Mouse (Mus musculus): Measurements from ENCODE around the gene Ube2m.
A peak's percentile ranks its signal among the peaks of the same experiment; 100 is the strongest.

Gene Ube2m

DNA sequence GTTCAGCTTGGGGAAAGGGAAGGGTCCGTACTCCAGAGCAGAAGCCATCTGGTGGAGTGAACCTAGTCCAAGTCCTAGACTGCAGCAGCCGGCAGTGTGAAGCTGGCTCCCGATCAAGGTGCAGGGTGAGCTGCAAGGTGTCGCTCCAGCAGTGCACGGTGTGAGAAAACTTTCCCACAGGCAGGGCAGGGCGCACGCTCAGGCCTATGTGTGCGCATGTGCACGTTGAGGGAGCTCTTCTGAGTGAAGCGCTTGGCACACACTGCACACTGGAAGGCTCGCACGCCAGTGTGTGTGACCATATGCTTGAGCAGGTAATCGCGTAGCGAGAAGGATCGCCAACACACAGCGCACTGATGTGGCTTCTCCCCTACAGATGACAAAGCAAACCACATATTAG, 32.1 kb downstream of the Ube2m start:
- no peak for DNase-seq (ENCODE audit: extremely low read depth, low read depth)

DNA sequence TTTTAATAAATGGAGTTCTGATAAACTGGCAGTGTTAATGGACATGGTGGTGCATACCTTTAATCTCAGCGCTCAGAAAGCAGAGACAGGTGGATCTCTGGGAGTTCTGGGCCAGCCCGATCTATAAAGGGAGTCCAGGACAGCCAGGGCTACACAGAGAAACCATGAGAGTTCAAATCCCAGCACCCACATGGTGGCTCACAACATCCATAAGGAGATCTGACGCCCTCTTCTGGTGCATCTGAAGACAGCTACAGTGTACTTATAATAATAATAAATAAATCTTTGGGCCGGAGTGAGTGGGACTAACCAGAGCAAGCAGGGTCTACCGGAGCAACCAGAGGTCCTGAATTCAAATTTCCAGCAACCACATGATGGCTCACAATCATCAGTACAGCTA, 34.7 kb downstream of the Ube2m start:
- no peak for DNase-seq (ENCODE audit: extremely low read depth, low read depth)

DNA sequence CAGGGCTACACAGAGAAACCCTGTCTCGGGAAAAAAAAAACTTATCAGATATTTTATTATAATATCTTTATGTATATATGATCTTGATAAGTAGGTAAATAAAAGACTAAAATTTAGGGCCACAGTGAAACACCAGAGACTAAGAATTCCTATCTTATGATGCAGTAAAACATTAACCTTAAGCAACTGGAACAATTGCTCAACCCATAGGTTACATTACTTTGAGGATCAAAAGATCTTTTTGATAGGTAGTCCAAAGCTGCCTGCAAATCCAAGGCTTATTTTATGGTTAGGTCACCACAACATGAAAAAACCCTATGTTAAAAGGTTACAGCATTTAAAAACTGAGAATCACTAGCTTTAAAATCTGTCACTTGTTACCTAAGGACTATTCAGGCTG, 36.5 kb downstream of the Ube2m start:
- DNase-seq (ENCODE audit: extremely low read depth, low read depth), result no peak

DNA sequence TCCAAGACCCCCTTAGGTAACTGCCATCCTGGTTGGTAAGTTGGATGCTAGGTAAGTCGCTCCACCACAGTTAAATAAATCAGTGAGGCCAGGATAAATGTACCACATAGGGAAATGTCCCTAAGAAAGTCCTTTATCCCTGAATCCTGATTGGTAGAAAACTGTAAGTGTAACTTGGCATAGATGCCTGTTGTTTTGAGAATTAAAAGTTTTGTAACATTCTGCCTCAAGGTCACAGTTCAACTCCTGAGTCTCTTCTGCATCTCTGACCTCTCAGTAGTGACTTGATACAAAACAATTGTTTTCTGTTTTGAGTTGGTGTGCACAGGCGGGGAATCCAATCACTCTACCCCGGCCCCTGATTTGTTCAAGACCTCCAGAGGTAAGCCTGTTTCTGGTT, 39.2 kb downstream of the Ube2m start, which contains the start of gene Trim28:
TSS of gene Trim28 (plus strand) at position 264 of the 400 bp plus-strand sequence.
- DNase-seq (ENCODE audit: extremely low read depth, low read depth), result no peak

DNA sequence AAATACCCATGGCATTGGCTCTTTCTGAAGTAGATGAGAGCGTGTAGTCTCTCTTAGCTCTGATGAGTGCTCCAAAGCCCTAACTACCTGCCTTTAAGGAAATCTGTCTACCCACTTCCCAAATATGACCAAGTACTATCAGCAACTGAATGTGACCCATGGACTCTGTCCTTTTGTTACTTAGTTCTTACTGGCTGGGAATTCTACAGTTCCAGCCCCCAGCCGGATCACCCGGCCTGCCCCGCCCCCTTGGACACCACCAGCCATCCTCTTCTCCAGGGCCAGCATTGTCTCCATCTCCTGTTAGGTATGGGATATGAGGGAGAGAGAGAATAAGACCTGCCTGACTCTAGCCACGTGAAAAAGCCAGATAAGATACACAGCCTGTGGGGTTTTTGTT, 40.0 kb downstream of the Ube2m start, which contains the start of gene Slc27a5:
TSS of gene Slc27a5 (minus strand) at position 140 of the 400 bp plus-strand sequence.
- no peak for DNase-seq (ENCODE audit: extremely low read depth, low read depth)

DNA sequence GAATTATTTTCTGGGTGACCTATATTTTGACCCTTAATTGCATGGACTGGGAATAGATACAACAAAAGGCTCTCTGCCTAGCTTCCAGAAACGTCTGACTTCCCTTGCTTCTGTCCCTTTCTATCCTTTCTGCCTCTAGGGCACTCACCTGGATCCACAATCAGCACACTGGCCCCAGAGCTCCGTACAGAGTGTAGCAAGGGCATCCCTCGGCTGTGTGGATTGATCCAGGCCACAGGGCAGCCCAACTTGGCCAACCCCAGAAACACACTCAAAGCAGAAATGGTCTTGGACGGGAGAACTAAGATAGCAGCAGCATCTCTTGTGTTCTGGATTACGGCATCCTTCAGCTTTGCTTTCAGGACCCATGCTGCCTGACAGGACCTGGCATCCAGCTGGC, 40.8 kb downstream of the Ube2m start:
- no peak for DNase-seq (ENCODE audit: extremely low read depth, low read depth)

DNA sequence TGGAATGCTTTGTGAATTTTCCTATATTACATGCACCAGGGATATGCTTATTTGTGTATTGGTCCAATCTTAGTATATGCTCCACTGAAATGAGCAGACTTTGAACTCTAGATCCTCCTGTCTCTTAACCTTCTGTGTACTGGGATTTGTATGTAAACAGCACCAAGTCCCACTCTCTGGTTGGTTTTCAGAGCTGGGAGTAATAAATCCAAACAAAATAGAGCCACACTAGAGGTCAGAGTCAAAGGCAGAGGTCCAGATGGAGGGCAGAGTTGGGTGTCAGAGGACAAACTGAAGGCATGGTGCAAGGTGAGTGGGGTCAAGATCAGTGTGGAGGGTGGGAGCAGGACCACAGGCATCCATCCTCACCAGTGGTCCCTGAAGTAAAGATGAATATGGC, 42.2 kb downstream of the Ube2m start:
- DNase-seq (ENCODE audit: extremely low read depth, low read depth), result no peak

DNA sequence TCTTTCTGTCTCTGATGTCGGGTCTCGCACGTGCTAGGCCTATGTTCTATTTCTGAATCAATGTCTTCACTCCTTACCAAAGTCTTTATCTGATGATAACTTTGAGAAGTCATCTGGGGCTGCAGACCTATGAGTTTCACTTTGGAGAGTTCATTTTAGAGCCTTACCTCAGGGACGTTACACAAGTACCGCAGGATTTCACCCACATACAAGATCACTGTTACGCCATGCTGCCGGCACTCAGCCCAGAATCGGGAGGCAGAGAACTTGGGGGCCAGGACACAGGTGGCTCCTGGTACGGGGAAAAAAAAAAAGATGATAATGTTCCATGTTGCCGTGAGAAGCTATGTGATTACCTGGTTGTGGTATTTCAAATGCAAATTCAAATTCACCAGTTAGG, 44.9 kb downstream of the Ube2m start:
- no peak for DNase-seq (ENCODE audit: extremely low read depth, low read depth)

DNA sequence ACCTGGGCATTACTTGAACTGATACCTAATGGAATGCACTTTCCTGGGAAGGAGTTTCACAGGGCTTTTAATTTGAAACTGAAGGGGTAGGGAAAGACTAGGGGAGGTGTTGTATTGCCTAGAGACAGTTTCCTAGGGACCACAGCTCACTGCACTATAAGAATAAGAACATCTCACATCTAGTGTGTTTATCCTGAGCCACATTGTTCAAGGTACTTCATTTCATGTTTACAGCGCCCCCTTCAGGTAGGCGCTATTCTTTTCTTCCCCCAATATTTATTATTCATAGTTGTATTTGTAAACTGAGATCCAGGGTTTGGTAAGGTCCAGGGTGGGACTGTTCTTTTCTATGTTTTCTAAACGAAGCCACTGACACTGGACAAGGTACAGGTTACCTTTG, 45.9 kb downstream of the Ube2m start:
- DNase-seq (ENCODE audit: extremely low read depth, low read depth), result peak; percentile 45

DNA sequence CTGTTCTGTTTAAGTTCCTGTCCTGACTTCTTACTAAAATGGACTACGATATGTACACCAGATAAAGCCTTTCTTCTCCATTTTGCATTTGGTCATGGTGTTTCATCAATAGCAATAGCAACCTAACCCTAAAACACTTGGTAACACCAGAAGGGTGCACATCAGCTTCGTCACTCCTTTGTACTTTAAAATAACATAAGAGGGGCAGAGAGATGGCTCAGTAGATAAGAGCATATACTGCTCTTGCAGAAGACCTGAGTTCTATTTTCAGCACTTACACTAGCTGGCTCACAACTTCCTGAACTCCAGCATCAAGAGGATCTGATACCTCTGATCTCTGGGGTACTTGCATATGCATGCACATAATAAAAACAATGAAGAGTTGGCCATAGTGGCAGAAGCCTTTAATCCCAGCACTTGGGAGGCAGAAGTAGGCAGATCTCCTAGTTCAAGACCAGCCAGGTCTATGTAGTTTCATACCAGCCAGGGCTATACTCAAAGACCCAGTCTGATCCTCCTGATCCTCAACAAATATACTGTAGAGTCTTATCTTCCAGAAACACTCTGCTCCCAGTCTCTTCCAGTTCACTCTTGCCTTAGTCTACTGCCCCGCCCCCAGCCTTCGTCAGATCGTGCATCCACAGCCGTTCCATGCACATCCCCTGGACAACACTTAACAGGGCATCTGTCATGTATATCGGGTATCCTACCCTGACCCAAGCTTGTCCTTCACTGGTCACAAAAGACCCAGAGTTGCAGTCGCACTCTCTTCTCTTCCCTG, 50.5 kb downstream of the Ube2m start:
- DNase-seq (ENCODE audit: extremely low read depth, low read depth), result no peak

DNA sequence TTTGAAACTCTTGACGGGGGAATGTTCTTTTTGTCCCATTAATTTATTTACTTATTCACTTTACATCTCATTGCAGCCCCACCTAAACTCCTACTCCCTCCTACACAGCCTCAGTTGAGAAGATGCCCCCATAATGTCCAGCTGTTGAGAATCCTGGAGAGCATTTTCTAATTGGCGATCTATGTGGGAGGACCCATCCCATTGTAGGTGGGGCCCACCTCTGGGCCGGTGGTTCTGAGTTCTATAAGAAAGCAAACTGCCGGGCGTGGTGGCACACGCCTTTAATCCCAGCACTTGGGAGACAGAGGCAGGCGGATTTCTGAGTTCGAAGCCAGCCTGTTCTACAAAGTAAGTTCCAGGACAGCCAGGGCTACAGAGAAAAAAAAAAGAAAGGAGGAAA, 51.2 kb downstream of the Ube2m start:
- DNase-seq (ENCODE audit: extremely low read depth, low read depth), result no peak

DNA sequence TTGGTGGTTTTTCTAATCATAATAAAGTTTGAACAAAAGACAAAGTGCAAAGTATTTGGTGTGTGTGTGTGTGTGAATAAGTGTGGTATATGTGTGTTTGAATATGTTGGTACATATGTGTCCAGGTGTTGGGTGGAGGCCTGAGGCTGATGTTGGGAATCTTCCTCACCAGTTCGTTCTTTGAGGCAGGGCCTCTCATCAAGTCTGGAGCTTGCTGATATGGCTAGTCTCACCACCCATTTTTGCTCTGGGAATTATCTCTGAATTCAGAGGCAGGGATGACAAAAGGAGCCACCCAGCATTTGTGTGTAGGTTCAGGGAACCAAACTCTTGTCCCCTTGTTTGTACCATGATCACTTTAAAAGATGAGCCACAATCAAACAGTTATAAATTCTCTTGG, 52.4 kb downstream of the Ube2m start:
- DNase-seq (ENCODE audit: extremely low read depth, low read depth), result no peak
